Mouse (Mus musculus): ENCODE measurements around the gene Dynll1. TPM values are rescaled to one million over a fixed set of nuclear protein-coding genes. Genes with fewer than 3 reads are reported as not detected.

Gene Dynll1
- polyA plus RNA-seq (2017; shearing (Covaris generic)) = 331 TPM

GRCm38 (mm10) chr5:115300792-115301614 lies at the start of gene Dynll1:
TSS of gene Dynll1 (minus strand) at chr5:115300999.

GRCm38 (mm10) chr5:115348546-115349224 lies 47.9 kb upstream of the Dynll1 start, which contains the start of gene Cox6a1:
TSS of gene Cox6a1 (minus strand) at chr5:115348981.

GRCm38 (mm10) chr5:115340577-115341313 lies 39.9 kb upstream of the Dynll1 start, which contains the start of the genes Gatc and Triap1:
TSS of gene Gatc (minus strand) at chr5:115341178.
TSS of gene Triap1 (plus strand) at chr5:115341225.

GRCm38 (mm10) chr5:115326875-115327609 lies 26.2 kb upstream of the Dynll1 start, which contains the start of gene Srsf9:
TSS of gene Srsf9 (plus strand) at chr5:115327177.

GRCm38 (mm10) chr5:115279226-115280049 lies 21.4 kb downstream of the Dynll1 start, which contains the start of gene Coq5:
TSS of gene Coq5 (plus strand) at chr5:115279666.

GRCm38 (mm10) chr5:115272812-115273548 lies 27.8 kb downstream of the Dynll1 start, which contains the start of gene Rnf10:
TSS of gene Rnf10 (minus strand) at chr5:115272898.

Other genes starting within 250 kb of the Dynll1 start
- gene Gm10401, start 202.7 kb downstream of the Dynll1 start, polyA plus RNA-seq (2017; shearing (Covaris generic)) = 2.4 TPM
- gene Acads, start 181.7 kb downstream of the Dynll1 start, polyA plus RNA-seq (2017; shearing (Covaris generic)) = 15.6 TPM
- gene Unc119b, start 166.0 kb downstream of the Dynll1 start, polyA plus RNA-seq (2017; shearing (Covaris generic)) = 61.3 TPM
- 61.4 TPM for gene Mlec, start 142.8 kb downstream of the Dynll1 start, polyA plus RNA-seq (2017; shearing (Covaris generic))
- not detected for gene Cabp1, start 106.6 kb downstream of the Dynll1 start, polyA plus RNA-seq (2017; shearing (Covaris generic))
- gene Pop5, start 65.2 kb downstream of the Dynll1 start, polyA plus RNA-seq (2017; shearing (Covaris generic)) = 115 TPM
- gene Rnf10, start 28.1 kb downstream of the Dynll1 start, polyA plus RNA-seq (2017; shearing (Covaris generic)) = 130 TPM
- gene Coq5, start 21.3 kb downstream of the Dynll1 start, polyA plus RNA-seq (2017; shearing (Covaris generic)) = 40.2 TPM
- gene Srsf9, start 26.2 kb upstream of the Dynll1 start, polyA plus RNA-seq (2017; shearing (Covaris generic)) = 88.6 TPM
- gene Gatc, start 40.2 kb upstream of the Dynll1 start, polyA plus RNA-seq (2017; shearing (Covaris generic)) = 5.5 TPM
- 22.9 TPM for gene Triap1, start 40.2 kb upstream of the Dynll1 start, polyA plus RNA-seq (2017; shearing (Covaris generic))
- 459 TPM for gene Cox6a1, start 48.0 kb upstream of the Dynll1 start, polyA plus RNA-seq (2017; shearing (Covaris generic))
- 0.27 TPM for gene Msi1, start 128.6 kb upstream of the Dynll1 start, polyA plus RNA-seq (2017; shearing (Covaris generic))
- not detected for gene Pla2g1b, start 165.3 kb upstream of the Dynll1 start, polyA plus RNA-seq (2017; shearing (Covaris generic))
- 14.3 TPM for gene Sirt4, start 183.7 kb upstream of the Dynll1 start, polyA plus RNA-seq (2017; shearing (Covaris generic))
- 64.8 TPM for gene Pxn, start 205.7 kb upstream of the Dynll1 start, polyA plus RNA-seq (2017; shearing (Covaris generic))